Mouse (Mus musculus) thymus, postnatal 36 days (tissue): ENCODE measurements around the gene Cubn.

Experiments
- DNase-seq, 2 experiments: peaks; one replicate each; pipeline ENCODE4 v3.0.0; 2022; ENCODE audit warnings: mixed read lengths in 2 of 2

Cubn gene

DNA sequence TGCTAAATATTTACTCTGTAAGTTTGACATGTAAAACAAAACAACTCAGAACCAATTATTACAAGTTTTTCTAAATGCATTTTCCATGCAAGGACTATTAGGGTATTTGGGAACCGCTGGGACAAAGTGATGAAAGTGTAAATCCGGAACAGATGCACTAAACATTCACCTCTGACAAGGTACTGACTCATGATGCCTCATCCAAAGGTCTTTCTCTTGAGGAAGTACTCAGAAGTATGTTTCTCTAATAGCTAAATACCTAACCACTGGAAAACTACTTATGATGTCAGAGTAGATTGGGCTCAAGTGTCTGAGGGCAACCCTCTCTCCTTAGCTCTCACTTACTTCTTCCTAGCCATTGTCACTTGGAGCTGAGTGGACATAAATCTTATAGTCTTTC is 10.9 kb downstream of the Cubn start:
- DNase-seq, result no peak

DNA sequence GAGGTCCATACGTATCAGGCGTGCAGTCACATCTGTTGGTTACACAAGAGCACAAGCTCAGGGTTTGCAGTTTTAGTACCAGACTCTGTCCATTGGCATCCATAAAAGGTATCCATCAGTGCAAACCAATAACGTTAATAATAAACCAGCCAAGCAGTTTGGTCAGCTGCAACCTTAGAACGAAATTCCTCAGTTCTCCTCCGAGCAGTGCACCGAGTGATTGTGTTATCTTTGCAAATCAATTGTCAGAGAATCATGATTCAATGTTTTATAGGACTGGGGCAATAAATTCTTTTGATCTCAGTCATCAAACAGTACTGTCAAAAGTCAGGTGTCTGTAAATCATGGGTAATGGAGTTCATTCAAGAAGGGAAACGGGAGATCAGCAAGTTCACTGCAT is 12.4 kb downstream of the Cubn start:
- DNase-seq, result no peak

DNA sequence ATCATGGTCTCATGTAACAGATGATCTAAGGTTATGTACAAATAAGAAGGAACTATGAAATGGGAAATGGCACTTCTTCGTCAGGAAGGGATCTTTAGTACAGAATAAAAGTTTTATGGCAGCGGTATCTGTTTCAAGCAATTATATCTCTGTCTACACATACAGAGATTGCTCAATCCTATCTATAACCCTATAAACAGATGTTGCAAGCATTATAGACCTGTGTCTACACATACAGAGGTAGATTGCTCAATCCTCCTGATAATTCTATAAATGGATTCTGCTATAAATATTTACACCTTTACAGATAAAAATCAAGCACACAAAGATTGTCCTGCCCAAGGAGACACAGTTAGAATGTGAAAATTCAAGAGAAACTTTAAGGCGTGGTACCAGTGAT is 21.5 kb downstream of the Cubn start:
- no peak for DNase-seq

DNA sequence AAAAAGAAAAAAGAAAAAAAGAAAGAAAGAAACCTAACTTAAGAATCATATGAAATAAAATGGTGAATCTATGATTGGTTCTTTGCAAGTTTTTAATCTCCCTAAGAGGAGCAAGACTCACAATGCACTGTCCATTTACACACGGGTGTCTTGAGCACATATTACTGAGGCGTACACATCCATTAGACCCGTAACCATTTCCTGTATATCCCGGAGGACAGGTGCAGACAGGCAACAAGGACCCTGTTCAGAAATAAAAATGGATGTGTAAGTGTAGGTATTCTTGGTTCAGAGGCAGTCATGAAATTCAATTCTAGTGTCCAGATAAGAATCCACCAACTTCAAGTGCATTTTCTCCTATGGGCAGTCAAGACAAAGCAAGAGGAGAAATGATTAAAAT is 22.0 kb downstream of the Cubn start:
- DNase-seq, result no peak

DNA sequence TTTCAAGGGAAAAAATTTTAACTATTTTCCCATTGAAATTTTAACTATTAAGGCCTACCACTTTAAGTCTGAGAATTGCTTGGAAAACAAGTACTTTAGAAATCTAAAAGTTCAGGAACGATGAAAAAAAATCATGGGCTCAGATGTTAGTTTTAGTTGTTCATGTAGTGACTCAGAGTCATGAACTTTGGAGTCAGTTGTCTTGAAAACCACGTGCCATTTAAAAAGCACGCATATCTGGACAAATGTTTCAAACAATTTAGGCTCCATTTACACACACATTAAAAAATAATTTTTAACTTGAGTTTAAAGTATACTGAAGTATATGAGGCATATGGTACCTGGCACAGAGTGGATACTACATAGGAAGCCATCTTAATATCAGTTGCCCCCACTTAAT is 24.9 kb downstream of the Cubn start:
- no peak for DNase-seq

DNA sequence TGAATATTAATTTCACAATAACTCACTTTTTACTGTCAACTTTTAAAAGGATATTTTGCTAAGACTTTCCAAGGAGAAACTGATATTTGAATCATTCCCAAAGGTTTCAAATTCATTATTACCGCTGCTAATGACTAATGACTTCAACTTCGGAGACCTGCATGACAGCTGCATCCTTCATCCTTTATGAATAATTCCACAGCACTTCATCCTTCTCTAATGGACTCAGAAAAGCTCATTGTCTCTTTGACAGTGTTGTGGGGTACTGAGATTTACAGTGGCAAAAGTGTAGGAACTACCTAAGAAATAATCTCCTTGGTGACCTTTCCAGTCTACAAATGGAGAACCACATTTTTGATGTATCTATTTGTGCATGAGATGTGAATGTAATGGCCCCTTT is 33.5 kb downstream of the Cubn start:
- no peak for DNase-seq

DNA sequence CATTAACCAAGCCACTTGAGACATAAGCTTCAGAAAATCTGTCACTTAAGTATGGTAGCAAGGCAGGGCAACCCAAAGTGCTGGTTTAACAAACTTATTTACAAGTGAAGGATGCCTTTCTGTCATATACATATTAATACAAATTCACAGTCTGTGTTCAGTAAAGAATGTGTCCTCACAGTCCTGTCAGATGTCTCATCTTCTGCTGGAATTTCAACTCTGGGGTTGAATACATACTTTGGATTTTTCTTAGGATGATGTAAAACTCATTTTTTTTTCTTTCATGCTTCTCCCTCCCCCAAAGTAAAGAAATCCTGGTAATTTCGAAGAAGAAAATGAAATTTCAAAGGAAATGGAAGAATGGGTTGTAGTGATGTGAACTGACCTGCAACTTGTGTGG is 34.8 kb downstream of the Cubn start:
- DNase-seq, result no peak

DNA sequence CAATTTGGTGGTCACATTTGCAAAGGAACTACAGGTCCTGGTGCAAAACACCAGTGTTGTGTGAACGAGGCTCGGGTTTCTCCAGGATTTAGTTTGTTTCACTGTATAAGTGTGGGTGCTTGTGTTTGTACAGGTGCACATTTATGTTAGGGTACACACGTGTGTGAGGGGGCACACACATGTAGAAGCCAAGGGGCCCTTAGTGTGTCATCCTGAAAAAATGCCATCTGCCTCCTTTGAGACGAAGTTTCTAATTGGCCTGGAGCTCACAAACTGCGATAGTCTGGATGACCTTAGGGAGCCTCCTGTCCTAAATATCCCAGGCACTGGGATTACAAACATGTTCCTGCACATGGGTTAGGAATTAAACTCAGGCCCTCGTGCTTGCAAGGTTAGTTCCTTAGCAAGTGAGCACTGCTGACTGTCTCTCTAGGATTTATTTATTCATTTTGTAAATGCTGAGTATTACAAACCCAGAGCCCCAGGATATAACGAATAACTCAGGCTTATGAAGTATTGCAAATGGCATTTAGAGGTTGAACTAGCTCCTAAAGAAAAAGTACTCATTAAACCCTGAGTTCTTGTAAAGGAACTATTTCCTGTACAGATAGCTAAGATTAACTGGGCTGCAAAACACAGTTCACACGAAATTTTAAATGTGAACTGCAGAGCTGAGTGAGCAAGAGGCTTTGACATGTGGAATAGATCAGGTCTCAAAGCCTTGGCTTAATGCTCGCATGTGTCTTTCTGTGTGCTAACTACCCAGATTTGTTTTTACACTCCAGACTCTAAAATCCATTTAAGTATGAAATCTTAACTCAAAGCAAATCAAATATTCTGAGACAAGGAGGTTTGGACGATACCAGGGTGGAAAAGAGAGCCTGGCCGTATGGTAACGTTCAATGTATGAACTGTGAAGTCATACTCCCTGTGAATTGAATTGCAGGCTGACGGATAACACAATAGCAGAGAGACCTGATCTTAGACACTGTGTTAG is 39.8 kb downstream of the Cubn start:
- no peak for DNase-seq

DNA sequence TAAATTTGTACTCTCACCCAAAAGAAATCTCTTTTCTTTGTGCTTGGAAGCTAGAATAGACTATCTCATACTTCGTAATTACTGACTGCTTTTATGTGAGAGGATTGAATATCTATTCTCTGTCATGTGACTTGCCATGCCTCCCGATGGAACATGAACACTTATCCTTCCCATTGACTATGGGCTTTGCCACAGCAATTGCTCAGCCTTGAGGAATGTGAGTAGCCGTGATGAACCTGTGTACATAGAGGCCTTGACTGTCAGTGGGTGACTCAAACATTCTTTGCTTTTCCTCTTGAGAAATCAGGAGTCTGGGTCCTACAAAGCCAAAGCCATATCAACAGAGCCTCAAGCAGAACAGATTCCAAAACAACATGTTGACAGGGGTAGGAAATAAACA is 40.7 kb downstream of the Cubn start:
- DNase-seq, result no peak

DNA sequence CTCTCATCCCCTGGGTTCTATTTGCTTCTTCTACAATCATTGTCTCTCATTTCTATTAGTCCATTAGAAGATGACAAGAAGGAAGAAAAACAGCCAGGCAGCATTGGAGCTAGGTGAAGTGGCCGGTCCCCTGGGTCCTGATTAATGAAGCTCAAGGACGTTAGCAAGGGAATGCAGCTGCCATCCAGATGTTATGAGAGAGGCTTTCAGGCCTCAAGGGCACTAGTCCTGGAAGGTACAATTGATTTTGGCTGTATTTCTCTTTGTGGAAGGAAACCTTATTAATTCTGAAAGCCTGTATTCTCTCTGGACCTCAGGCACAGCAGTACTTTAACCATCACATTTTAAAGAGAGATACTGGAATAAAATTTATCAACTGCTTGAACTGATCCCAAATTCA is 41.1 kb downstream of the Cubn start:
- no peak for DNase-seq

DNA sequence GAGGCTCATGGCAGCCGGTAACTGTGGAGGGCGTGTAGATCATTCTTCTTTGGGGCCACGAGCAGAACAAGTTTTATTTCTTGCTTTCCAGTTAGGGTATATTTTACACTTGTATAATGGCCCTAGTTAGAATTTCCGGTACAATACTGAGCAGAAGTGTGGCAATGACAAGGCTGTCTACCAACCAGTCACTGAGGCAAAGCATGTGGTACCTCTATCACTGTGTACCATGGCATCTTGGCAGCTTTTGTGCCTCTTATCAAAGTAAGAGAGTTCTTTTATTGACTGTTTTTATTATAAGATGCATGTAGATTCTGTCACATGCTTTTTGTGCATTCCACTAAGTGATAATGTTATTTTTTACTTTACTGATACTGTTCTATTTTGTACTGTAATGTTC is 46.5 kb downstream of the Cubn start:
- DNase-seq, result no peak

DNA sequence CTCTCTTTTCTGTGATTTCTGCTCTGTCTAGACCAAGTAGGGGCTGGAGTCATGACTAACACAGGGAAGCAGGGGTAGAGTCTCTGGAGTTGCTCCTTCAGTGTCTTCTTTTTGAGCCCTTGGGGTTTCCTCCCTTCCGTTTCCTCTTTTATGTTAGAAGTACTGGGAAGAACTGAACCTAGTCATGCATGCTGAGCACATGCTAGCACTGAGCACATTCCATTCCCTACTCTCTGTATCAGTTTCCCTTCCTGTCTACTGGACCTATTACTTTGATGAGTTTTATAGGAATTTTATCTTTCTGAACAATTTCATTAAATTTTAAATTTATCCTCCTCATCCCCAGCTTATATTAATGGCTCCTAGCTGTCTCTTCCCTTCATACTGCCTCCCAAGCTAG is 52.6 kb downstream of the Cubn start:
- no peak for DNase-seq

DNA sequence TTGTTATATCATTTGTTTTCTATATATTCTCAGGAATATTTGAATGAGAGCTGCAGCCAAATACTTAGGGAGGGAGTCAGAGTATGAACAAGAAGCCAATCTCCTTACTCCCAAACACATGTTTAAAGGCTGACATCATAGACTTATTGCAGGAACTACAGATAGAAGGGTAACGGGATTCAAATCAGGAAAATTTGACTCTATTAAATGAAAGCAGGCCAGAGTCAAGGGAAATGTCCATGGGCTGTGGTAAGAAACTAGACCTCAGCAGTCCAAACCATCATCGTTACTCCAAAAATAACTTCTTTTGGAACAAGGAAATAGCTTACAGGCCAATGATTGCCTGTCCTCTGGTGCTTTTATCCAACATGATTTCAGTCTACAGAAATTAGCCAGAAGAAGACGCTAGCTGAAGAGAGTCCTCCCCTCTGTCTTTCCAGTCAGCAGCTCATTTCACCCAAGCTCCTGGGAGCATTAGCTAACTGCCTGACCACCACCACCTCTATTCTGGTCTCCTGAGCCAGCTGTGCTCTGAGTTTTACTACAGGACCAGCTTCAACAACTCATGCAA is 53.3 kb downstream of the Cubn start:
- DNase-seq, result no peak

DNA sequence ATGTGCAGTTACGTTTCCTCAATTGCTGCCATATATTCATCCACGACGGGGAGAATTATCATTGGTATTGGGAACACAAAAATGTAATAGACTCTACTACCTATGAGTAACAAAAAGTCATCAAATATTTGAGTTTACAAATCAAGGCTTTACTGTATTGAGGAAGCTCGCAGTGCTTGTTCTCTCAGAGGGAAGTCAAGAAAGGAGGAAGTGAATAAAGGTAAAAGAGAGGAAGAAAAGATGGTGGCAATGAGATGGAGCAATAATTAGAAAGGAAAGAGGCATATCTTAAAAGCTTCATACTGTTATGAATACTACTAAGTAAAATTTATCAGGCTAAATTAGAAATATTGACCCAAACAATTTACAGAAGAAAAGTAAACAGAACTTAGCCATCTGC is 59.6 kb downstream of the Cubn start:
- DNase-seq, result no peak

DNA sequence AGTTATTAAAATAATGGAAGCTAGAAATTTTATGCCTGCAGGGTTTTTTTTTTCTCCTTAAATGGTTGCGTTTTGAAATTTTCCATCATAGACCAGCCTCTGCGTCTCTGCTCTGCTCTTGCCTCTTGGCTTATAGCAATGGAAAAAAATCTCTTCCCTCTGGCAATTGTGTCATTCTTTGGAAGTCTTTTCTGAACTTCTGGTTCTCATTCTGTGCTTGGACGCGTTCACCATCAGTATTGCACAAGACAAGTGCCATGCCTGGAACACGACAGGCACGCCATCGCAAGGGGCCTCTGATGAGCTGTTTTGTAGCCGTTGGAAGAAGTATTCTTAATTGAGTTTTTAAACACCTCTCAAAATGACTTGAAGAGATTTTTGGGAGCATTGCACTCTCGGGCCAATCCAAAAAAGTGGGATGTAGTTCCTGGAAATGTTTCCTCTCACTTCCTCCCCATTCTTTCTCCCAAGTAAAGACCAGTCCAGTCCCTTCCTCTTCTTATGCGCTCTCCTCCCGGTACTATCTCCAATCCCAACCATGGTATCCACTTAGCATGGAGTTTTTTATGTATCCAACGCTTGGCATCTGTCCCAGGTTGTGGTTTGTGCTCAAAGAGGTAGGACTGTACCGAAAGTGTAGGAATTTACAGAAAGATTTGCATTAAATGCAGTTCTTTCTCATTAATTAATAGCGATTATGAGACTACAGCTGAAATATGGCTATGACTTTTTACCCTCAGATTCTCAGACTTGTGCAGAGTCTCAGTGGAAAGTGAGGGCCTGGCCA is 69.4 kb downstream of the Cubn start:
- DNase-seq, result no peak

DNA sequence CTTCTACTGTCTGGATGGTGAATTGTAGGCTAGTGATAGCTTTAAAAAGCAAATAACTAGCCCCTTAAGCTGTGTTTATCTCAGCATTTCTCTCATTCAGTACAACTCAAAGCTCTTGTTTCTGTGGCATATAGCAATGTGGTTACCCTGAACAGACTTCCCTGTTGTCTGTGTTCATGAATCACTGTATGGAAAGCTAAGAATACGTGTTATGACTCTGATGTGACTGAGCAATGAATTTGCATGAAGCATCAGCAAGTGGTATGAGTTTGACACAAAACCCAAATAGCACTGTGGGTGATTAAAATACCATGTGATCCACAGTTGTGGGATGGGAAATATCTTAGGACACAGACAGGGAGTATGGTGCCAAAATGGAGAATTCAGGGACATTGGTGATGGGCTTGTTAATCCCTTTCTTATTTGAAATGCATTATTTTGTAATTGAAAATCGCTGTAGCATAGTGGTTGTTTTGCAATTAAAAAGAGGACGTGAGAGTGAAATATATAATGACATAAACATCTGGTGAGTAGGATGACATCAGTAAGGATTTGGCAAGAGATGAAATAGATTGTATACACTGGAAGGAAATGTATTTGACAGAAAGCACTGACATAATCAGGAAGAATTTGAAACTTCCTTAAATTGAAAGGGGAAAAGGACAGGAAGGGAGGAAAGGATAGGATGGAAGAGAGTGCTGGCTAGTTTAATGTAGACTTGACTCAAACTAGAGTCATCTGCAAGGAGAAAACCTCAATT is 74.7 kb downstream of the Cubn start:
- DNase-seq, result no peak

DNA sequence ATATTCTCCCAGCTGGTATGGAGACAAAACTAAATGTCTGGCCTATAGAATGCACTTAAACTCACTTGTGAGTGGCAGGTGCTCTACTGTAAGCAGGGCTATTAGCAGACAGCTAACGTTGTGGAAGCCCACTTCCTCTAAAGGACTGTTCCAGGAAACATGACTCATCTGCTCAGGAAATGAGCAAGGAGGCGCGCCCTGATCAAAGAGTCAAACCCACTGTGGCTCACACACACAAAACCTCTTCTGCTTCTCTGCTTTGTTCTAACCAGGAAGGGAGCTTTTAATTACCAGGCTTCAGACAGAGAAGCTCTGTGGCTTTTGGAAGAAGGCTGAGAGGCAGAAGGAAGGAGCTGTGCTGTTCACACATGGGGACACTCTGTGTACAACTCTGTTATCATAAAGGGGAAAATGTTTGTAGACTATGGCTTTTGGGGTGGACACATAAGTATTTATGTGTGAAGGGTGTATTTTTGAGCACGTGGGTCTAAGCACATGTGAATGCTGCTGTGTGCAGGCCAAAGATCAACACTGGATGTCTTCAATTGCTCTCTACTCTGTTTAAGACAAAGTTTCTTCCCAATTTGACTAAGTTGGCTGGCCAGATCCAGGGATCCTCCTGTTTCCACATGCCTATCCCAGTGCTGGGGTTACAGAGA is 78.0 kb downstream of the Cubn start:
- DNase-seq, result peak; percentile 76 to 85

DNA sequence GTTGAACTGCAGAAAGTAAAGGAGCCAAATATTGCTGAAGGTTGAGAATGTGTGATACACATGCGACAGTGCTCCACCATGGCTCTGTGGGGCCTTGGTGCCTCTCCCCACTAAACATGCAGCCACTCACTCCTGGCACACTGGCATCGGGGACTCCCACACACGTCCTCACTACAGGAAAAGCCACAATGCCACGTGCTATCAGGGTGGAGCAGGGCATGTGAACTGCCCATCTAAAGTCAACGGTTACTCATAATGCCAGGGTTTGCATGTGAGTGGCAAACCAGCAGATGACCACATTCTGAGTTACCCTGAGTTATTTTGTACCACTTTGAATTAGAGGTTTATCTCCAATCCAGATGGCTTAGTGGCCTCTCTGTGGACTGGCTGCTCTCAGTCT is 81.0 kb downstream of the Cubn start:
- DNase-seq, result peak in 1 of 2 experiments; percentile 17

DNA sequence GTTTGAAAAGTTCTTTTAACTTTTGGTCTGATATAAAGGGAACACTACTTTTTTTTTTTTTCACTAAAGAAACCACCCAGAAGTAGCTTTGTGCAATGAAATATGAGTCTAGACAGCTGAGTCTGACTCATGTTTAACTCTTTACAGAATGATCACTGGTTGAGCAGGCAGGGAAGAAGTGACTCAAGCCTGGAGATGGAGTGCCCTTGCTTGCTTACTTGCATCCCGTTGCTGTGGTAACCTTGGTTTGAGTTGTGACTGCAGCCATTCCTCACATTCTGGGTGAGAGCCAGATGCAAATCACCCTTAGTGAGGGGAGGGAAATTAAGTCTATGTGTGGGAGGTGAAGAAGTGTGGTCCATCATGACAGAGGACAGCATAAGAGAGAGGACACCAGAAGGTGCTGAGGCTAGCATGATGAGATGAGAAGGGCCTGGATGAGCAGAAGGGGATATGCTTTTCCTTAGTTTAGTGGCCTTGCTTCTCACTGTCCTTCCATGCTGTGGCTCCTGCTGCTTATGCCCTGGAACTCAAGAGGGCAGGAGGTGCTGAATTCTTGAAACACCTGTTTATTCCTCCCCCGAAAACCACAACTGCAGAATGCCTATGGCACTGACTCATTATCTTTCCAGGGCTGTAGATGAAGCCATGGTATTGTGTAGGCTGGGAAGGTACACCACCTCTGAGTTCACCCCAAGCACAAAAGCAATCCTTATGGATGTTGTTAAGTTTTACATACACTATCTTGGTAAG is 81.7 kb downstream of the Cubn start:
- DNase-seq, result no peak

DNA sequence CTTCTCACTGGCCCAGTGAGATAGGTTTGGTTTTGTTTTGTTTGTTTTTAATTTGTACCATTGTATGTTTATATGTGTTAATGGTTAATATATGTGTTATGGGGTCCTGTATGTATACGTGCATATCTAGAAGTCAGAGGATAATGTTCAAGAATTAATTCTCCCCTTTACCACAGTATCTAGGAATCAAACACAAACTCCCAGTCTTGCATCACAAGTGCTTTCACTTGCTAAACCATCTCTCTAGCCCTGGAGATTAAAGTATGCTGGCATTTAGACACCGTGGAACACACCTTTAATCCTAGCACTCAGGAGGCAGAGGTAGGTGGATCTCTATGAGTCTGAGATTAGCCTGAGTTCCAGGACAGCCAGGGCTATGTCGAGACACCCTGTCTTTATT is 83.3 kb downstream of the Cubn start:
- no peak for DNase-seq

DNA sequence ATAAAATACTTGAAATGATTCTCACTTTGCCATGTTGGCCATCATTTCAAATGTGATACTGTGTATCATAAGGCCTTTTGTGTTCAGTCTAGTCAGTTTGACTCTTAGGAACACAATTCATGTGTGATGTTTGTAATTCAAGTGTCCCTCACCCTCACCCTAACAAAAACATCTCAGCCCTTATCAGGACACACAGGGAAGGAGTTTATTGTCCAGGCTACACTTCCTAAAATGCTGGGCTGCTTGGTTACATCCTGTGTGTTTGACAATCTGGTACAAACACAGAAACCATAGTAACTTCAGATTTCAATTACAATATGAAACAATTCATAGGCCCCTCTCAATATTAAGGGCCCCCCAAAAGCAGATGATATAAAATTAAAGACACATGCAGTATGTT is 83.9 kb downstream of the Cubn start:
- DNase-seq, result no peak

DNA sequence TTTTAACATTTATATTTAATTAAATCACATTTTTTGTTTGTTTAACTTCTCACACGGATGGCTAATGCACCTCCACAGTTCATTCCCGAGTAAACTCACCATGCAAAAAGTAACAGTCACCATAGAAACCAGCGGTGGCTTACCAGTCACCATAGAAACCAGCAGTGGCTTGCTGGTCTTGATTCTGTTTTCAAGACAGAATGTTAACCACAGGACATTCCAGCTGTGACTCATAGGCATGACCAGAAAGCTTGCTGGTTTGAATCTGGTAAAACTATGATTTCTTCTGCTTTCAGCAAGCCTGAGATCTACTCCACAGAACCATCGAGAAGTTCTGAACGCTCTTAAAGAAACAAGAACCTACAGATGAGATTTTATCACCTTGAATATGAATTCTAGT is 84.3 kb downstream of the Cubn start:
- no peak for DNase-seq
